Mouse (Mus musculus) heart, postnatal 0 days (tissue): ENCODE results near the gene Dhrs4. TPM values are rescaled to one million over a fixed set of nuclear protein-coding genes. Genes with fewer than 3 reads are reported as not detected.
A peak's percentile ranks its signal among the peaks of the same experiment; 100 is the strongest.

Experiments used
- ATAC-seq: fragments of 200-750 bp; cut with Nextera tagmentation; 2 replicates; pipeline ENCODE4 v1.8.0; 2017; ENCODE audit warnings: low read depth, moderate number of reproducible peaks, moderate library complexity; ENCODE audit not compliant: insufficient read depth
- DNase-seq: peaks from one replicate; pipeline ENCODE4 v3.0.0-alpha.2; 2016; ENCODE audit warnings: low spot score
- H3K27ac ChIP-seq: fragments of 300-500 bp; sonication (generic); 2 replicates; pipeline ENCODE4 v1.5.1; 2014; ENCODE audit warnings: low read depth, mild to moderate bottlenecking
- H3K27me3 ChIP-seq: fragments of 300-500 bp; sonication (generic); 2 replicates; pipeline ENCODE4 v1.6.1; 2014; ENCODE audit warnings: low read length, mixed read lengths; ENCODE audit not compliant: control insufficient read depth, insufficient read depth
- H3K36me3 ChIP-seq: fragments of 300-500 bp; sonication (generic); replicated peaks from 2 replicates; pipeline ENCODE4 v1.6.1; 2014; ENCODE audit warnings: low read length, mixed read lengths; ENCODE audit not compliant: control insufficient read depth, insufficient read depth
- H3K4me1 ChIP-seq: fragments of 300-500 bp; sonication (generic); 2 replicates; pipeline ENCODE4 v1.6.1; 2014; ENCODE audit warnings: antibody characterized with exemption; ENCODE audit not compliant: control insufficient read depth, insufficient read depth
- H3K4me2 ChIP-seq: fragments of 300-500 bp; sonication (generic); 2 replicates; pipeline ENCODE4 v1.6.1; 2014; ENCODE audit warnings: low read depth, mild to moderate bottlenecking, low read length, moderate library complexity
- H3K4me3 ChIP-seq: fragments of 300-500 bp; sonication (generic); 2 replicates; pipeline ENCODE4 v1.5.1; 2014; ENCODE audit warnings: low read depth, low read length
- H3K9ac ChIP-seq: fragments of 300-500 bp; sonication (generic); replicated peaks from 2 replicates; pipeline ENCODE4 v1.6.1; 2014; ENCODE audit warnings: low read depth, low read length, mixed read lengths
- H3K9me3 ChIP-seq: fragments of 300-500 bp; sonication (generic); replicated peaks from 2 replicates; pipeline ENCODE4 v1.6.1; 2016; ENCODE audit warnings: low read length; ENCODE audit not compliant: control insufficient read depth
- CTCF ChIP-seq: IDR thresholded peaks from 2 replicates; pipeline ENCODE4 v1.5.1; 2016; ENCODE audit warnings: antibody characterized with exemption, control low read depth, low read depth
- EP300 ChIP-seq: IDR thresholded peaks from 2 replicates; pipeline ENCODE4 v1.6.1; 2016; ENCODE audit warnings: antibody characterized with exemption, low read depth
- WGBS: fragments of 180-500 bp; shearing (Covaris S2); extraction: QIAGEN DNeasy Blood & Tissue Kit; methylation state at CpG from one replicate; pipeline ENCODE4 v1.1.7; 2014; 5-methylcytosine and 5-hydroxymethylcytosine counted together
- polyA plus RNA-seq: library from polyadenylated mRNA; unstranded; fragments of >200 nt; fragmentation: Nextera tagmentation; extraction: Ambion mirVana; gene quantifications from 2 replicates; pipeline ENCODE4 v1.2.1, GENCODE M21; 2015
- total RNA-seq: library from RNA; depleted of rRNA; stranded (reverse); fragments of >200 nt; gene quantifications from 2 replicates; pipeline ENCODE4 v1.2.3, GENCODE M21; 2014; ENCODE audit warnings: low replicate concordance; rRNA removed

Gene Dhrs4
- total and polyA plus RNA-seq, 2 experiments from 2014 or later, result 48.8 to 83.3 TPM

DNA sequence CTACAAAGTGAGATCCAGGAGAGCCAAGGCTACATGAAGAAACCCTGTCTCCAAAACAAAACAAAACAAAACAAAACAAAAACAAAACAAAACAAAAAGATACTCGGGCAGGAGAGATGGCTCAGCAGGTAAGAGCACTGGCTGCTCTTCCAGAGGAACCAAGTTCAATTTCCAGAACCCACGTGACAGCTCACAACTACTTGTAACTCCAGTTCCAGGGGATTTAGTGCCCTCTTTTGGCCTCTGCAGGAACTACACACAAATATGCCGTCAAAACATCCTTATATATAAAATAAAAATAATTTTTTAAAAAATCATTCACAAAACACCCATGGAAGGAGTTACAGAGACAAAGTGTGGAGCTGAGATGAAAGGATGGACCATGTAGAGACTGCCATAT lies 49.4 kb downstream of the Dhrs4 start:
- H3K9ac ChIP-seq, result no peak overlapping the region
- no peaks in the 10 kb centered on the region for H3K9me3 ChIP-seq
- H3K4me3 ChIP-seq, result no peak overlapping the region
- DNase-seq (no peak), ATAC-seq (no peak)
- H3K27me3 ChIP-seq, result peaks cover 15% of the 10 kb centered on the region
- no peaks in the 10 kb centered on the region for H3K36me3 ChIP-seq
- TF ChIP-seq EP300 (no peak), CTCF (peak; percentile 48)
- no peak overlapping the region for H3K27ac ChIP-seq
- 26% methylated on average over 3 of the region's 3 CpGs for WGBS
- H3K4me2 ChIP-seq, result no peak overlapping the region
- H3K4me1 ChIP-seq, result peaks cover 10% of the 10 kb centered on the region; the same call in 1 of the 2 replicates

DNA sequence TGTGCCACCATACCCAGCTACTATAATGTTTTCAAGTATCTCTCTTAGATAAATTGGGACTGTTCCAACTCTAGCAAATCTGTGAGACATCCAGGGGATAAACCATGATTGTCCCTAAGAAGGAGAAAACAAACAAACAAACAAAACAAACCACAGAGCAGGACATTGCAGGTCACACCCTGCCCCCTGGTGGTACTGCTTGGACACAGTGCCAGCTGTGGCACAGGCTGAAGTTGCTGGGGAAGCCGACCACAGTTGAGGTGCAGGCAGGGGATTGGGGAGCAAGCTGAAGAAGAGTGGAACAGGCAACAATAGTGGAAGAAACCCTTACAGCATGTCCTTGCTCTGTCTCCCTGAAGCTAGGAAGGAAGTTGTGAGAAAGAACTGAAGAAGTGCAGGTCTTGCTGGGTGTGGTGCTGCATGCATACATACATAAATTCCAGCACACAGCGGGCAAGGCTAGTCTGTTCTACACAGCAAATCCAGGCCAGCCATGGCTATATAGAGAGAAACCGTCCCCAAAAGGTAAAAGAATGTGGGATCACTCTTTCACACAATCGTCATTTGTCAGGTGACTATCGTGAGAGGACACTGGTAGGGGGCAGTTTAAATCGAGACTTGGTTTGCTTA lies 57.7 kb downstream of the Dhrs4 start:
- no peaks in the 10 kb centered on the region for H3K9me3 ChIP-seq
- DNase-seq (no peak), ATAC-seq (no peak)
- no peak overlapping the region for H3K4me2 ChIP-seq
- H3K9ac ChIP-seq, result no peak overlapping the region
- no peak for TF ChIP-seq EP300
- peak; percentile 83 for TF ChIP-seq CTCF
- H3K4me3 ChIP-seq, result no peak overlapping the region
- no peaks in the 10 kb centered on the region for H3K27me3 ChIP-seq
- WGBS, result 41% methylated on average over 6 of the region's 6 CpGs
- H3K36me3 ChIP-seq, result no peaks in the 10 kb centered on the region
- no peak overlapping the region for H3K27ac ChIP-seq
- peaks cover 8% of the 10 kb centered on the region for H3K4me1 ChIP-seq

Other genes with a start within 250 kb of the Dhrs4 start
- 3.4 and 6.1 TPM in 2 replicates for gene Carmil3, start 11.9 kb downstream of the Dhrs4 start, total RNA-seq
- 0.49 and 0.56 TPM in 2 replicates for gene Carmil3, start 11.9 kb downstream of the Dhrs4 start, polyA plus RNA-seq
- gene Cpne6, start 31.7 kb downstream of the Dhrs4 start, total RNA-seq, result 0.08 TPM in 1 of 2 replicates, not detected in the other
- gene Cpne6, start 31.7 kb downstream of the Dhrs4 start, polyA plus RNA-seq, result 0.08 and 0.26 TPM in 2 replicates
- gene Nrl, start 46.2 kb downstream of the Dhrs4 start, total RNA-seq, result not detected in 2 replicates
- gene Nrl, start 46.2 kb downstream of the Dhrs4 start, polyA plus RNA-seq, result not detected in 2 replicates
- gene Pck2, start 61.5 kb downstream of the Dhrs4 start, total RNA-seq, result 48.3 and 85.2 TPM in 2 replicates
- 22.6 and 24.2 TPM in 2 replicates for gene Pck2, start 61.5 kb downstream of the Dhrs4 start, polyA plus RNA-seq
- gene Dcaf11, start 81.2 kb downstream of the Dhrs4 start, total RNA-seq, result 74.4 and 84.9 TPM in 2 replicates
- gene Dcaf11, start 81.2 kb downstream of the Dhrs4 start, polyA plus RNA-seq, result 75.2 and 81.6 TPM in 2 replicates
- 15.5 TPM in 1 of 2 replicates, not detected in the other for gene A730061H03Rik, start 81.6 kb downstream of the Dhrs4 start, total RNA-seq
- gene A730061H03Rik, start 81.6 kb downstream of the Dhrs4 start, polyA plus RNA-seq, result 1.3 and 1.4 TPM in 2 replicates
- 212 and 277 TPM in 2 replicates for gene Fitm1, start 96.9 kb downstream of the Dhrs4 start, total RNA-seq
- 181 and 195 TPM in 2 replicates for gene Fitm1, start 96.9 kb downstream of the Dhrs4 start, polyA plus RNA-seq
- gene Psme1, start 99.4 kb downstream of the Dhrs4 start, total RNA-seq, result 145 and 181 TPM in 2 replicates
- gene Psme1, start 99.4 kb downstream of the Dhrs4 start, polyA plus RNA-seq, result 250 and 254 TPM in 2 replicates
- 36.1 and 37.6 TPM in 2 replicates for gene Emc9, start 106.5 kb downstream of the Dhrs4 start, total RNA-seq
- 52.9 and 54.1 TPM in 2 replicates for gene Emc9, start 106.5 kb downstream of the Dhrs4 start, polyA plus RNA-seq
- 35.3 and 352 TPM in 2 replicates for gene Psme2, start 112.4 kb downstream of the Dhrs4 start, total RNA-seq
- gene Psme2, start 112.4 kb downstream of the Dhrs4 start, polyA plus RNA-seq, result 220 and 234 TPM in 2 replicates
- 15.0 and 20.1 TPM in 2 replicates for gene Rnf31, start 113.0 kb downstream of the Dhrs4 start, total RNA-seq
- 10.3 and 13.6 TPM in 2 replicates for gene Rnf31, start 113.0 kb downstream of the Dhrs4 start, polyA plus RNA-seq
- 31.5 and 44.7 TPM in 2 replicates for gene Irf9, start 124.8 kb downstream of the Dhrs4 start, total RNA-seq
- gene Irf9, start 124.8 kb downstream of the Dhrs4 start, polyA plus RNA-seq, result 11.6 and 14.2 TPM in 2 replicates
- 1.5 and 9.1 TPM in 2 replicates for gene Rec8, start 139.3 kb downstream of the Dhrs4 start, total RNA-seq
- gene Rec8, start 139.3 kb downstream of the Dhrs4 start, polyA plus RNA-seq, result 1.9 and 2.1 TPM in 2 replicates
- gene Ipo4, start 157.2 kb downstream of the Dhrs4 start, total RNA-seq, result 34.9 and 49.8 TPM in 2 replicates
- gene Ipo4, start 157.2 kb downstream of the Dhrs4 start, polyA plus RNA-seq, result 32.0 and 37.6 TPM in 2 replicates
- 0.15 and 6.9 TPM in 2 replicates for gene Gm49378, start 159.1 kb downstream of the Dhrs4 start, total RNA-seq
- 1.1 and 1.2 TPM in 2 replicates for gene Gm49378, start 159.1 kb downstream of the Dhrs4 start, polyA plus RNA-seq
- 62.8 and 83.3 TPM in 2 replicates for gene Tm9sf1, start 165.0 kb downstream of the Dhrs4 start, total RNA-seq
- gene Tm9sf1, start 165.0 kb downstream of the Dhrs4 start, polyA plus RNA-seq, result 62.7 and 67.4 TPM in 2 replicates
- gene Tssk4, start 171.4 kb downstream of the Dhrs4 start, total RNA-seq, result 0.12 TPM in 1 of 2 replicates, not detected in the other
- 0.25 and 0.31 TPM in 2 replicates for gene Tssk4, start 171.4 kb downstream of the Dhrs4 start, polyA plus RNA-seq
- 62.4 and 66.0 TPM in 2 replicates for gene Mdp1, start 181.8 kb downstream of the Dhrs4 start, total RNA-seq
- 98.6 and 104 TPM in 2 replicates for gene Mdp1, start 181.8 kb downstream of the Dhrs4 start, polyA plus RNA-seq
- gene Gmpr2, start 193.2 kb downstream of the Dhrs4 start, total RNA-seq, result 27.4 and 31.8 TPM in 2 replicates
- 27.7 and 29.2 TPM in 2 replicates for gene Gmpr2, start 193.2 kb downstream of the Dhrs4 start, polyA plus RNA-seq
- gene Nedd8, start 193.4 kb downstream of the Dhrs4 start, total RNA-seq, result 137 and 141 TPM in 2 replicates
- gene Nedd8, start 193.4 kb downstream of the Dhrs4 start, polyA plus RNA-seq, result 460 and 483 TPM in 2 replicates
- gene Tinf2, start 203.1 kb downstream of the Dhrs4 start, total RNA-seq, result 11.9 and 20.2 TPM in 2 replicates
- 15.9 and 17.1 TPM in 2 replicates for gene Tinf2, start 203.1 kb downstream of the Dhrs4 start, polyA plus RNA-seq
- gene Tgm1, start 235.2 kb downstream of the Dhrs4 start, total RNA-seq, result 0.85 and 1.3 TPM in 2 replicates
- 0.11 and 0.27 TPM in 2 replicates for gene Tgm1, start 235.2 kb downstream of the Dhrs4 start, polyA plus RNA-seq
- gene Rabggta, start 243.5 kb downstream of the Dhrs4 start, total RNA-seq, result 35.6 and 36.8 TPM in 2 replicates
- 20.8 and 21.8 TPM in 2 replicates for gene Rabggta, start 243.5 kb downstream of the Dhrs4 start, polyA plus RNA-seq